Mouse (Mus musculus) lung, embryonic 16.5 days (tissue): ENCODE results near the gene Cdh13. TPM values are rescaled to one million over a fixed set of nuclear protein-coding genes. Genes with fewer than 3 reads are reported as not detected.

Experiments
- ATAC-seq: fragments of 200-750 bp; cut with Nextera tagmentation; 2 replicates; pipeline ENCODE4 v1.8.0; 2017; ENCODE audit warnings: low read depth, mild to moderate bottlenecking, moderate library complexity
- H3K27ac ChIP-seq: fragments of 300-500 bp; sonication (generic); 2 replicates; pipeline ENCODE4 v1.5.1; 2014; ENCODE audit warnings: mild to moderate bottlenecking, control low read depth, low read length
- H3K27me3 ChIP-seq: fragments of 300-500 bp; sonication (generic); 2 replicates; pipeline ENCODE4 v1.6.1; 2014; ENCODE audit warnings: low read depth, low read length, mixed read lengths; ENCODE audit not compliant: control insufficient read depth, insufficient read depth
- H3K36me3 ChIP-seq: fragments of 300-500 bp; sonication (generic); 2 replicates; pipeline ENCODE4 v1.6.1; 2014; ENCODE audit warnings: low read length; ENCODE audit not compliant: control insufficient read depth, insufficient read depth
- H3K4me1 ChIP-seq: fragments of 300-500 bp; sonication (generic); replicated peaks from 2 replicates; pipeline ENCODE4 v1.6.1; 2014; ENCODE audit warnings: low read length, mixed read lengths; ENCODE audit not compliant: control insufficient read depth, insufficient read depth
- H3K4me2 ChIP-seq: fragments of 300-500 bp; sonication (generic); 2 replicates; pipeline ENCODE4 v1.6.1; 2014; ENCODE audit warnings: low read depth, low read length, control low read depth
- H3K4me3 ChIP-seq: fragments of 300-500 bp; sonication (generic); 2 replicates; pipeline ENCODE4 v1.5.1; 2014; ENCODE audit warnings: mild to moderate bottlenecking, low read length, control low read depth
- H3K9ac ChIP-seq: fragments of 300-500 bp; sonication (generic); 2 replicates; pipeline ENCODE4 v1.6.1; 2014; ENCODE audit warnings: low read length, control low read depth
- H3K9me3 ChIP-seq: fragments of 300-500 bp; sonication (generic); 2 replicates; pipeline ENCODE4 v1.6.1; 2016; ENCODE audit warnings: low read length; ENCODE audit not compliant: control insufficient read depth
- WGBS: fragments of 180-500 bp; shearing (Covaris S2); extraction: QIAGEN DNeasy Blood & Tissue Kit; methylation state at CpG from one replicate; pipeline ENCODE4 v1.1.7; 2014; 5-methylcytosine and 5-hydroxymethylcytosine counted together
- polyA plus RNA-seq: library from polyadenylated mRNA; unstranded; fragments of >200 nt; fragmentation: Nextera tagmentation; extraction: Ambion mirVana; gene quantifications from 2 replicates; pipeline ENCODE4 v1.2.1, GENCODE M21; 2015

The Cdh13 gene
- polyA plus RNA-seq, 1 experiment from 2014 or later: 5.8 TPM

DNA sequence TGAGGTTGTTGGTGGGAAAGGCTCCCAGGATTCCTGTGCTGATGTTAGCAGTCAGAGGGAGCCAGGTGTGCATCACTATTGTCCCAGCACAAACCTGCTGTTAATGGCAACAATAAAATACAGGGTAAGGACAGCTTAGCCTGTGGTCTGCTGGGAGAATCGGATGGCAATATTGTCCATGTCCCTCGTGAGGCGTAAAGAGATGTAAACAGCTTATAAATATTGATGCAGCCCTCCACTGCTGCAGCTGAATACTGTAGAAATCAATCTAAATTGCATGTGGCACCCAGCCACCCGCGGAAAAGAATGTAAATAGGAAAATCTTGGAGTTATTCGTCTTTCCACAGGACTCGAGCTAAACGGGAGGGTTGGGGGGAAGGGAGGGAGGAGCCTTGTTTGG is 844.3 kb downstream of the Cdh13 start:
- H3K4me1 ChIP-seq: no peaks in the 10 kb centered on the region
- no peaks in the 10 kb centered on the region for H3K27me3 ChIP-seq
- no peak overlapping the region for H3K4me3 ChIP-seq
- no peak overlapping the region for H3K9ac ChIP-seq
- no peak overlapping the region for H3K27ac ChIP-seq
- H3K36me3 ChIP-seq: no peaks in the 10 kb centered on the region
- H3K4me2 ChIP-seq: no peak overlapping the region
- 0 out of 2 replicates have a peak, but pooled peaks cover 2% of the 10 kb centered on the region for H3K9me3 ChIP-seq
- ATAC-seq: no peak
- WGBS: 41% methylated on average over 8 of the region's 8 CpGs

DNA sequence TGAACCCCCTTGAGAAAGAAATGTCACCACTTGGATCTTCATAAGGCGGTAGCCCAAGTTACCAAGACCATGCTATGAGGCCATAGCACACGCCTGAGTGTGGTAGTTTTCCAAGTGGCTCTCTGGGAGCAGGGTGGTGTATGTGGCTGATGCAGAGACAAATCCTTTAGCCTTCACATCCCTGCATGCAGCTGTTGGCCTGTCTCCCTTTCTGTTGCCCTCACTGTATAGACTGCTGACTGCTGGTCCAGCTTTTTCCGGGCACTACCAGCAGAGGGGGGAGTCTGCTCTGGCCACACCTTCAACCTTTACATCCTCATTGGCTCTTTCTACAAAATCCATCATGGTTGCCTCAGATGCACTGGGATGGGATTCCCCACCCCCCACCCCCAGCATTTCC is 844.7 kb downstream of the Cdh13 start:
- no peak for ATAC-seq
- no peaks in the 10 kb centered on the region for H3K36me3 ChIP-seq
- H3K27ac ChIP-seq: no peak overlapping the region
- H3K27me3 ChIP-seq: no peaks in the 10 kb centered on the region
- 50% methylated on average over 3 of the region's 3 CpGs for WGBS
- no peak overlapping the region for H3K4me3 ChIP-seq
- 0 out of 2 replicates have a peak, but pooled peaks cover 2% of the 10 kb centered on the region for H3K9me3 ChIP-seq
- no peak overlapping the region for H3K9ac ChIP-seq
- H3K4me1 ChIP-seq: no peaks in the 10 kb centered on the region
- no peak overlapping the region for H3K4me2 ChIP-seq

DNA sequence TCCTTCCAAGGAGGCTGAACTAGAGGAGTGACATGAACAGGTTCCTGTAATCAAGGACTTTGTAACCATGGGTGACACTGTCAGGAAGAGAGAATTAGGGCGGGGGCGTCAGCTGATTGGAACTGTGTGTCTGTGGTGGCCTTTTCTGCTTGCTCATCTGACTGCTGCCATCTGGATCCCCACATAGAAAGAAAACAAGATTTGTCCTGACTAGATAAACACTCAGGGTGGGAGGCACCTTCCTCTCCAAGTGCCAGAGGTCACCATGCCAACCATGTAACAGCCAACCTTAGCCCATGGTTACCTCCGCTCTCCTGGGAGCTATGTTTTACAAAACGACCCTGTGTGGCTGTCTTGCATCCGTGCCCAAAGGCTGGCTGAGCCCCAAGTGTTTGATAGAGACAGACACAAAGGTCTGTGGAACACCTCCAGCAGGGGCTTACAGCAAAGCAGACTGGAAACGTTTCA is 873.0 kb downstream of the Cdh13 start:
- H3K9ac ChIP-seq: no peak overlapping the region
- H3K4me2 ChIP-seq: no peak overlapping the region
- no peak overlapping the region for H3K4me3 ChIP-seq
- ATAC-seq: no peak
- no peaks in the 10 kb centered on the region for H3K4me1 ChIP-seq
- no peak overlapping the region for H3K27ac ChIP-seq
- no peaks in the 10 kb centered on the region for H3K9me3 ChIP-seq
- no peaks in the 10 kb centered on the region for H3K27me3 ChIP-seq
- no peaks in the 10 kb centered on the region for H3K36me3 ChIP-seq
- WGBS: 37% methylated on average over 6 of the region's 6 CpGs

- no peak overlapping the region for H3K27ac ChIP-seq
- no peak overlapping the region for H3K9ac ChIP-seq
- WGBS: 58% methylated on average over 5 of the region's 5 CpGs
- no peak overlapping the region for H3K4me2 ChIP-seq
- H3K9me3 ChIP-seq: no peaks in the 10 kb centered on the region
- no peaks in the 10 kb centered on the region for H3K4me1 ChIP-seq
- H3K4me3 ChIP-seq: no peak overlapping the region
- no peak for ATAC-seq
- no peaks in the 10 kb centered on the region for H3K27me3 ChIP-seq
- H3K36me3 ChIP-seq: no peaks in the 10 kb centered on the region
Observed at GRCm38 (mm10) chr8:119158628-119159027, 875.1 kb downstream of the Cdh13 start.

DNA sequence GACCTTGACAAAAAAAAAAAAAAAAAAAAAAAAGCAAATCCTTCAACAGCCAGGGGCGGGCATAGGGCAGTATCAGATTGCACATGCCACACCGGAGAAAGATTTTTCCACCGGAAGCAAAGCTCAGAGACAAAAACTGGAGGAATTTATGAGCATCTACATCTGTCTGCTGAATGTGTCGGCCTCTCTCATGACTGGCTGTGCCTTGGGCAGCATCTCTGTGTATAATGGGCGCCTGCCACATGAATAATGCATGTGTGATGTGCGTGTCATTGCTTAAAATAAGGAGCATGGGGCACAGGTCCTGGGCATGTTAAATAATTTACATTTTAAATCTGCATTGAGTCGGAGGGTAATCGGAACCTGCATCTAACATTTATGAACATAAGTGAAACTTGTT is 876.3 kb downstream of the Cdh13 start:
- Histone ChIP-seq H3K4me3 (no peak overlapping the region), H3K27ac (no peak overlapping the region), H3K9me3 (no peaks in the 10 kb centered on the region), H3K4me1 (no peaks in the 10 kb centered on the region), H3K27me3 (no peaks in the 10 kb centered on the region), H3K4me2 (no peak overlapping the region), H3K36me3 (no peaks in the 10 kb centered on the region), H3K9ac (no peak overlapping the region)
- no peak for ATAC-seq
- 47% methylated on average over 8 of the region's 8 CpGs for WGBS

GRCm38 (mm10) chr8:119164076-119164475 is 880.5 kb downstream of the Cdh13 start:
- H3K36me3 ChIP-seq: no peaks in the 10 kb centered on the region
- WGBS: 52% methylated on average over 5 of the region's 5 CpGs
- ATAC-seq: no peak

DNA sequence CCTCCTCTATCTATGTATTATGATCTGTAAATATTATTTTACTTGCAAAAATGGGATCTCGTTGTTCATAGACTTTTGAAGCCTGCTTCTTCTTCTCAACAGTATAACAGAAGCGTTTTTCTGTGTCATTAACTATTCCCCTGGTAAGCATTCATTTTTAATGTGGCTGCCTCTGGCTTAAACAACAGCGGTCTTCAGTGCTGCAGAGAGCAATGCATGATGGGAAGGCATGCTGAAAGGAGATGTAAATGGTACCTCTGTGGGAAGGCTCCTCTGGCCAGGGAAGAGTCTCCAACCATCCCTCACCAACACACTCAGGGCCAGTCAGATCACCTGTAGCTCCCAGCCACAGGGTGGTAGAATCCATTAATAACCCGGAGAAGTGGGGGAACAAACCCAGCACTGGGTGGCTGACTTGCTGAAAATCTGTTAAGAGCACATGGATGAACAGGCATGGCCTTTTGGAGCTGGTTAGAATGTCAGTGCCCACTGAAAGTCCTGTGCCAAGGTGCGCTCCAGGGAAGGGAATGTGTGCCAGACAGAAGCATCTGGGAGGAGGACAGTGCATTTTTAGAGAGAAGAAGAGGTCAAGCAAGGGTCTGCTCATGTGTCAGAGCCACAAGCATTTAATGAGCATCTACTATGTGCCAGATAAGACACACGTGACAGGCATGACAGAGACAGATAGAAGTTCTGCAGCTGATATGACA is 893.8 kb downstream of the Cdh13 start:
- ATAC-seq: no peak
- Histone ChIP-seq H3K4me3 (no peak overlapping the region), H3K9me3 (no peaks in the 10 kb centered on the region), H3K4me2 (no peak overlapping the region), H3K4me1 (no peaks in the 10 kb centered on the region), H3K36me3 (no peaks in the 10 kb centered on the region), H3K27ac (no peak overlapping the region), H3K9ac (no peak overlapping the region), H3K27me3 (no peaks in the 10 kb centered on the region)
- 75% methylated on average over 6 of the region's 6 CpGs for WGBS

More at GRCm38 (mm10) chr8:119164076-119164475, 880.5 kb downstream of the Cdh13 start:
- Histone ChIP-seq H3K9ac (no peak overlapping the region), H3K9me3 (no peaks in the 10 kb centered on the region), H3K4me3 (no peak overlapping the region), H3K4me1 (no peaks in the 10 kb centered on the region), H3K27ac (no peak overlapping the region), H3K4me2 (no peak overlapping the region), H3K27me3 (no peaks in the 10 kb centered on the region)

DNA sequence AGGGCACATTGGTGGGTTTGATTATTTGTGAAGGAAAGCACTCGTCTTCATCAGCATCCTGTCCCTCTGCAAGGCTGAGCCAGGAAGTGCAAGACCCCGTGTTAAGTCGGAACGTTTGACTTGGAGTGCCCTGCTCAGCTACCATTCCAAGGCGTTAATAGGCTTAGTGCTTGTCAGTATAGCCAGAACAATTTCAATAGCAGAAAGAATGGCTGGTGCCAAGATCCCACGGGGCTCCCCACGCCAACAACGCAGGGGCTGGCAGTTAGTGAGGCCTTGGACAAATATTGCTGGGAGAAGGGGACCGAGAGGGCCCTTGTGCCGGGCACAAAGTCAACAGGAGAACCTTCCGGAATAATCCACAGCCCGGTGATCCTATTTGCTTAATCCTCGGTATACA is 897.1 kb downstream of the Cdh13 start:
- peak; percentile 89 for ATAC-seq
- H3K27ac ChIP-seq: peak overlapping the region; percentile 80

GRCm38 (mm10) chr8:119195695-119196094 is 912.2 kb downstream of the Cdh13 start:
- no peak; the same call in 1 of the 2 replicates for ATAC-seq
- 64% methylated on average over 8 of the region's 8 CpGs for WGBS

More for the DNA sequence above, 897.1 kb downstream of the Cdh13 start:
- no peaks in the 10 kb centered on the region for H3K36me3 ChIP-seq
- no peak overlapping the region for H3K4me2 ChIP-seq
- no peaks in the 10 kb centered on the region; the same call in 1 of the 2 replicates for H3K9me3 ChIP-seq
- H3K4me3 ChIP-seq: no peak overlapping the region
- no peaks in the 10 kb centered on the region for H3K4me1 ChIP-seq
- no peak overlapping the region for H3K9ac ChIP-seq
- H3K27me3 ChIP-seq: no peaks in the 10 kb centered on the region
- 32% methylated on average over 13 of the region's 13 CpGs for WGBS

More at GRCm38 (mm10) chr8:119195695-119196094, 912.2 kb downstream of the Cdh13 start:
- no peaks in the 10 kb centered on the region for H3K27me3 ChIP-seq
- H3K9me3 ChIP-seq: no peaks in the 10 kb centered on the region
- H3K36me3 ChIP-seq: no peaks in the 10 kb centered on the region
- no peak overlapping the region for H3K4me2 ChIP-seq
- no peak overlapping the region for H3K9ac ChIP-seq
- H3K4me1 ChIP-seq: no peaks in the 10 kb centered on the region
- no peak overlapping the region for H3K4me3 ChIP-seq
- no peak overlapping the region for H3K27ac ChIP-seq
